Mouse (Mus musculus) embryonic facial prominence, embryonic 11.5 days (tissue): ENCODE measurements around the gene Dusp13. TPM values are rescaled to one million over a fixed set of nuclear protein-coding genes. Genes with fewer than 3 reads are reported as not detected.

Source experiments
- ATAC-seq: fragments of 200-750 bp; cut with Nextera tagmentation; replicated peaks from 2 replicates; pipeline ENCODE4 v1.8.0; 2017; ENCODE audit warnings: low read depth; ENCODE audit not compliant: insufficient number of reproducible peaks, low FRiP score, low TSS enrichment
- DNase-seq: peaks from one replicate; pipeline ENCODE4 v3.0.0-alpha.2; 2015; ENCODE audit warnings: low spot score
- H3K27ac ChIP-seq: fragments of 300-500 bp; sonication (generic); replicated peaks from 2 replicates; pipeline ENCODE4 v1.5.1; 2014; ENCODE audit warnings: mild to moderate bottlenecking, low read depth, low read length, control low read depth
- H3K27me3 ChIP-seq: fragments of 300-500 bp; sonication (generic); 2 replicates; pipeline ENCODE4 v1.6.1; 2014; ENCODE audit warnings: mild to moderate bottlenecking, low read length, moderate library complexity, mixed read lengths; ENCODE audit not compliant: control insufficient read depth, insufficient read depth
- H3K36me3 ChIP-seq: fragments of 300-500 bp; sonication (generic); replicated peaks from 2 replicates; pipeline ENCODE4 v1.6.1; 2014; ENCODE audit warnings: low read depth, mild to moderate bottlenecking, low read length, moderate library complexity, mixed read lengths; ENCODE audit not compliant: control insufficient read depth, insufficient read depth
- H3K4me1 ChIP-seq: fragments of 300-500 bp; sonication (generic); 2 replicates; pipeline ENCODE4 v1.6.1; 2014; ENCODE audit warnings: low read length, mixed read lengths; ENCODE audit not compliant: control insufficient read depth, insufficient read depth
- H3K4me2 ChIP-seq: fragments of 300-500 bp; sonication (generic); 2 replicates; pipeline ENCODE4 v1.6.1; 2014; ENCODE audit warnings: low read depth, mild to moderate bottlenecking, control low read depth, low read length, moderate library complexity
- H3K4me3 ChIP-seq: fragments of 300-500 bp; sonication (generic); 2 replicates; pipeline ENCODE4 v1.5.1; 2014; ENCODE audit warnings: low read depth, low read length, control low read depth
- H3K9ac ChIP-seq: fragments of 300-500 bp; sonication (generic); replicated peaks from 2 replicates; pipeline ENCODE4 v1.6.1; 2014; ENCODE audit warnings: mild to moderate bottlenecking, control low read depth, low read length
- H3K9me3 ChIP-seq: fragments of 300-500 bp; sonication (generic); replicated peaks from 2 replicates; pipeline ENCODE4 v1.6.1; 2016; ENCODE audit warnings: mild to moderate bottlenecking, low read length, inconsistent platforms, mixed read lengths; ENCODE audit not compliant: control insufficient read depth
- WGBS: fragments of 180-500 bp; shearing (Covaris S2); extraction: QIAGEN DNeasy Blood & Tissue Kit; methylation state at CpG from one replicate; pipeline ENCODE4 v1.1.7; 2014; 5-methylcytosine and 5-hydroxymethylcytosine counted together
- polyA plus RNA-seq: library from polyadenylated mRNA; unstranded; fragments of >200 nt; fragmentation: Nextera tagmentation; extraction: Ambion mirVana; gene quantifications from 2 replicates; pipeline ENCODE4 v1.2.1, GENCODE M21; 2014

Dusp13 gene
- polyA plus RNA-seq, 1 experiment from 2014 or later = not detected

- Histone ChIP-seq H3K27ac (no peak overlapping the region), H3K9ac (no peak overlapping the region), H3K9me3 (no peaks in the 10 kb centered on the region), H3K27me3 (no peaks in the 10 kb centered on the region), H3K4me2 (no peak overlapping the region), H3K4me1 (no peaks in the 10 kb centered on the region), H3K36me3 (no peaks in the 10 kb centered on the region), H3K4me3 (no peak overlapping the region)
- ATAC-seq (no peak), DNase-seq (no peak)
- 68% methylated on average over 6 of the region's 6 CpGs for WGBS
Measured at GRCm38 (mm10) chr14:21729031-21729732, 21.8 kb downstream of the Dusp13 start.

- Histone ChIP-seq H3K4me2 (no peak overlapping the region), H3K27ac (no peak overlapping the region), H3K27me3 (no peaks in the 10 kb centered on the region), H3K36me3 (no peaks in the 10 kb centered on the region), H3K9ac (no peak overlapping the region), H3K4me1 (no peaks in the 10 kb centered on the region; the same call in 1 of the 2 replicates), H3K9me3 (no peaks in the 10 kb centered on the region), H3K4me3 (no peak overlapping the region)
- ATAC-seq = no peak
- peak; percentile 51 for DNase-seq
- 53% methylated on average over 8 of the region's 8 CpGs for WGBS
Measured at GRCm38 (mm10) chr14:21722021-21722698, 28.8 kb downstream of the Dusp13 start.

DNA sequence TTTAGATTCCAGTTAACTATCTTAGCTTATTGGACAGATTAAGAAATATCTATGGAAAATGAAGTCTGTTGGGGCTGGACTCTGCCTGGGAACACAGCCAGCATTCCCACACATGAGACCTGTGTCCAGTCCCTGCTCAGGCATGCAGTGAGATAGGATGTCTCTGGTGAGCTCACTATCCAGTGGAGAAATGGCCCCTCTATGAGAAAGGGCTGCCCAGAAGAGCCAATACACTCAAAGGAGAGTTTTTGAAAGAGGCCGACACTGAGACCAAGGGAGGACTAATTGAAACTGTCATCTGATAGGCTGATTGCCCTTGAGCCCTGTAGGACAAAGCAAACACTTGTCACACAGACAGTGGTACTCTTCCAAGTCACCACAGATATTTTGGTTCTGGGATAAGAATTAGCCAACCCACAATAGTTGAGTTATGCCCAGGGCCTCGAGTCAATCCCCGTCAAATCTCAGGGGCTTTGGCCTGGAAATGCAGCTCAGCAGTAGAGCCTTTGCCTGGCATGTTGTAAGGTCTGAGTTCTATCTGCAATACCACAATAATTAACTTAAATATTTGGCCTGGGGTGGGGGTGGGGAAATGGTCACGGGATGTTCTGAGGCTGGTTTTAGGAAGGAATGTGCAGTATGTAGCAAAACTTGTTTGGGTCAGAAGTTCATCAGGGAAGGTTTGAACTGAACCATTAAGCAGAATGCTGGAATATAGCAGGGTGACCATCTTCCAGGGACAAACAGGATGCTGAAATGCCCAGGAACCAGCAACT lies 30.4 kb downstream of the Dusp13 start:
- Histone ChIP-seq H3K4me1 (no peaks in the 10 kb centered on the region; the same call in 1 of the 2 replicates), H3K27ac (no peak overlapping the region), H3K4me3 (no peak overlapping the region), H3K9me3 (no peaks in the 10 kb centered on the region), H3K27me3 (no peaks in the 10 kb centered on the region), H3K9ac (no peak overlapping the region), H3K4me2 (no peak overlapping the region), H3K36me3 (no peaks in the 10 kb centered on the region)
- ATAC-seq (no peak), DNase-seq (no peak)
- 56% methylated on average over 4 of the region's 4 CpGs for WGBS

GRCm38 (mm10) chr14:21719646-21720383 lies 31.2 kb downstream of the Dusp13 start:
- no peaks in the 10 kb centered on the region for H3K27me3 ChIP-seq
- no peaks in the 10 kb centered on the region; the same call in 1 of the 2 replicates for H3K4me1 ChIP-seq
- H3K27ac ChIP-seq = 0 out of 2 replicates have a peak overlapping the region, but pooled peaks have one; percentile 20
- no peak overlapping the region for H3K4me2 ChIP-seq
- H3K36me3 ChIP-seq = no peaks in the 10 kb centered on the region
- no peaks in the 10 kb centered on the region for H3K9me3 ChIP-seq
- WGBS = 24% methylated on average over 17 of the region's 17 CpGs
- peak; percentile 76 for ATAC-seq
- DNase-seq = peak; percentile 67
- no peak overlapping the region for H3K9ac ChIP-seq
- H3K4me3 ChIP-seq = no peak overlapping the region

- Histone ChIP-seq H3K36me3 (no peaks in the 10 kb centered on the region), H3K4me2 (no peak within 1 kb of the TSS), H3K9me3 (no peaks in the 10 kb centered on the region), H3K27me3 (no peaks in the 10 kb centered on the region), H3K4me1 (no peaks in the 10 kb centered on the region; the same call in 1 of the 2 replicates), H3K27ac (no peak within 1 kb of the TSS), H3K9ac (no peak within 1 kb of the TSS), H3K4me3 (no peak within 1 kb of the TSS)
- 53% methylated on average over 5 of the region's 5 CpGs for WGBS
- DNase-seq = no peak
- ATAC-seq = no peak
Measured at GRCm38 (mm10) chr14:21714486-21714885, 36.5 kb downstream of the Dusp13 start, which contains the start of gene Dupd1. TSS of gene Dupd1 (minus strand) at chr14:21714576.

DNA sequence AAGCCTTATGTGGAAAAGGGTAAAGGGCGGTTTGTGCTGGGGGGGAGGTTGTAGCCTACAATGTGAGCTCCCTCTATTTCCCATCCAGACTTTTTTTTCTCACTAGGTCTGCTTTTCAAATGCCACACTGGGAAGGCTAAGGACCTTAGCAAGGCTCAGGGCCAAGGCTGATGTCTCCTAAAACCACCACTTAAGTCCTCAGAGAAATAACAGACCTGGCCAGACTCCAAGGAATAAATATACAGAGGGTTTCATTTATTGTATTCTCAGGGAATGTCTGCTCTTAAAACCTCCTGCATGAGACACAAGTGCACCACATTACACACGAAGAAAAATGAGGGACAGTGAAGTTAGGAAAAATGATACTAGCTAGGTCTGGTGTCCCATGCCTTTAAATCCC lies 39.8 kb downstream of the Dusp13 start:
- no peak for DNase-seq
- no peaks in the 10 kb centered on the region for H3K9me3 ChIP-seq
- ATAC-seq = no peak
- H3K4me1 ChIP-seq = no peaks in the 10 kb centered on the region; the same call in 1 of the 2 replicates
- H3K9ac ChIP-seq = no peak overlapping the region
- H3K27ac ChIP-seq = no peak overlapping the region
- H3K4me2 ChIP-seq = no peak overlapping the region
- no peaks in the 10 kb centered on the region for H3K36me3 ChIP-seq
- 73% methylated on average over 2 of the region's 2 CpGs for WGBS
- no peaks in the 10 kb centered on the region for H3K27me3 ChIP-seq
- no peak overlapping the region for H3K4me3 ChIP-seq

GRCm38 (mm10) chr14:21709545-21709944 lies 41.4 kb downstream of the Dusp13 start:
- Histone ChIP-seq H3K4me2 (no peak overlapping the region), H3K27me3 (no peaks in the 10 kb centered on the region), H3K4me3 (no peak overlapping the region), H3K9ac (no peak overlapping the region), H3K9me3 (no peaks in the 10 kb centered on the region), H3K36me3 (no peaks in the 10 kb centered on the region), H3K27ac (no peak overlapping the region), H3K4me1 (no peaks in the 10 kb centered on the region)
- no peak for DNase-seq
- WGBS = 45% methylated on average over 2 of the region's 2 CpGs
- no peak for ATAC-seq
